Mouse (Mus musculus): ENCODE measurements at regions not wholly inside any gene's neighbourhood (a gene's known extent, or its start where the extent isn't known, plus 50 kb on each side); places are given as distances from the start of the nearest gene placed in this dataset.

GRCm38 (mm10) chrY:89267946-89268345 is 215.3 kb downstream of the Gm21294 start:
- DNase-seq (ENCODE audit: low spot score in 2 of 2), result peak in 1 of 2 experiments; percentile 4

All from frontal cortex, postnatal 14 days (tissue).